Mouse (Mus musculus) thymus, postnatal 25 days (tissue): ENCODE data around the gene Hoxa5.
A peak's percentile ranks its signal among the peaks of the same experiment; 100 is the strongest.

Experiments
- DNase-seq: peaks from one replicate; pipeline ENCODE4 v3.0.0; 2022

The Hoxa5 gene

GRCm38 (mm10) chr6:52161336-52162092, 42.9 kb downstream of the Hoxa5 start:
- no peak for DNase-seq

GRCm38 (mm10) chr6:52160511-52161335, 43.7 kb downstream of the Hoxa5 start:
- DNase-seq, result no peak

- DNase-seq, result no peak
Observed at GRCm38 (mm10) chr6:52159979-52160378, 44.4 kb downstream of the Hoxa5 start.

- no peak for DNase-seq
Observed at GRCm38 (mm10) chr6:52159164-52159761, 45.1 kb downstream of the Hoxa5 start.

- DNase-seq, result peak; percentile 64
Observed at GRCm38 (mm10) chr6:52158276-52159051, 45.9 kb downstream of the Hoxa5 start, which contains the start of gene Hoxa1. TSS of gene Hoxa1 (minus strand) at chr6:52158317.

GRCm38 (mm10) chr6:52157466-52158275, 46.7 kb downstream of the Hoxa5 start:
- DNase-seq, result no peak

GRCm38 (mm10) chr6:52156551-52157200, 47.7 kb downstream of the Hoxa5 start:
- DNase-seq, result no peak

- no peak for DNase-seq
Observed at GRCm38 (mm10) chr6:52155471-52155870, 48.9 kb downstream of the Hoxa5 start.

GRCm38 (mm10) chr6:52154044-52154443, 50.3 kb downstream of the Hoxa5 start:
- no peak for DNase-seq

- no peak for DNase-seq
Observed at GRCm38 (mm10) chr6:52153270-52153669, 51.1 kb downstream of the Hoxa5 start.

GRCm38 (mm10) chr6:52152226-52153193, 51.9 kb downstream of the Hoxa5 start:
- no peak for DNase-seq
